Mouse (Mus musculus) adrenal gland, adult 2 months (tissue): ENCODE data around the gene Hist1h1a. TPM values are rescaled to one million over a fixed set of nuclear protein-coding genes. Genes with fewer than 3 reads are reported as not detected.

ENCODE experiments used
- microRNA-seq, 2 experiments: library from miRNA; unstranded; fragments of <30 nt; microRNA quantifications; one replicate each; pipeline ENCODE4 v1.2.0; 2021
- polyA plus RNA-seq: library from polyadenylated mRNA; depleted of rRNA; stranded (reverse); fragments of >200 nt; gene quantifications from 2 replicates; pipeline ENCODE4 v1.2.3, GENCODE M21; 2012; rRNA removed
- total RNA-seq, 2 experiments: library from RNA; stranded (reverse); gene quantifications; 2 replicates each; pipeline ENCODE4 v1.2.3; 2021

Gene Hist1h1a
- total and polyA plus RNA-seq, 3 experiments, result 0.25 to 19.6 (median 11.0) TPM

Small RNA genes lying within 50 kb of the gene (microRNA-seq; reads per million reads assigned to microRNA genes)
- 0 reads per million in 2 experiments for gene Gm44314
- 0 reads per million in 2 experiments for gene Gm44484

Other genes starting within 250 kb of the Hist1h1a start
Only the 30 nearest of the 37 such genes appear.
- 1 to 10 TPM; 2.4 to 3.4 TPM for gene Hist1h1d, start 210.4 kb upstream of the Hist1h1a start, total RNA-seq
- gene Hist1h1d, start 210.4 kb upstream of the Hist1h1a start, polyA plus RNA-seq, result not detected in 2 replicates
- 10 to 100 TPM; 41.4 to 51.2 TPM for gene Hist1h3e, start 201.3 kb upstream of the Hist1h1a start, total RNA-seq
- 12.8 and 14.0 TPM in 2 replicates for gene Hist1h3e, start 201.3 kb upstream of the Hist1h1a start, polyA plus RNA-seq
- 1 to 10 TPM; 2.7 to 4.9 TPM for gene Hist1h2ae, start 192.4 kb upstream of the Hist1h1a start, total RNA-seq
- gene Hist1h2ae, start 192.4 kb upstream of the Hist1h1a start, polyA plus RNA-seq, result 0.90 and 3.7 TPM in 2 replicates
- gene Hist1h2bg, start 192.3 kb upstream of the Hist1h1a start, total RNA-seq, result 10 to 100 TPM; 41.1 to 60.2 TPM
- gene Hist1h2bg, start 192.3 kb upstream of the Hist1h1a start, polyA plus RNA-seq, result 25.3 and 27.0 TPM in 2 replicates
- gene Hist1h2bf, start 189.5 kb upstream of the Hist1h1a start, total RNA-seq, result 10 to 100 TPM; 17.9 to 21.6 TPM
- gene Hist1h2bf, start 189.5 kb upstream of the Hist1h1a start, polyA plus RNA-seq, result 0.80 and 5.5 TPM in 2 replicates
- 1 to 10 TPM; 2.9 to 6.4 TPM for gene Hist1h2ad, start 189.3 kb upstream of the Hist1h1a start, total RNA-seq
- gene Hist1h2ad, start 189.3 kb upstream of the Hist1h1a start, polyA plus RNA-seq, result 2.5 and 3.2 TPM in 2 replicates
- 1 to 10 TPM; 3.7 to 6.5 TPM for gene Hist1h3d, start 187.9 kb upstream of the Hist1h1a start, total RNA-seq
- gene Hist1h3d, start 187.9 kb upstream of the Hist1h1a start, polyA plus RNA-seq, result 3.7 TPM in 2 replicates
- gene Hist1h4d, start 182.1 kb upstream of the Hist1h1a start, total RNA-seq, result 100 to 1,000 TPM; 118 to 129 TPM
- 2.6 and 2.7 TPM in 2 replicates for gene Hist1h4d, start 182.1 kb upstream of the Hist1h1a start, polyA plus RNA-seq
- gene Hist1h2be, start 142.5 kb upstream of the Hist1h1a start, total RNA-seq, result 10 to 100 TPM; 11.3 to 14.8 TPM
- 1.7 and 2.0 TPM in 2 replicates for gene Hist1h2be, start 142.5 kb upstream of the Hist1h1a start, polyA plus RNA-seq
- gene Hist1h1e, start 141.1 kb upstream of the Hist1h1a start, total RNA-seq, result 10 to 100 TPM; 44.2 to 71.4 TPM
- gene Hist1h1e, start 141.1 kb upstream of the Hist1h1a start, polyA plus RNA-seq, result 1.0 and 1.2 TPM in 2 replicates
- gene Hist1h2ac, start 79.7 kb upstream of the Hist1h1a start, total RNA-seq, result 1 to 10 TPM; 2.0 to 2.5 TPM
- 0.34 and 0.87 TPM in 2 replicates for gene Hist1h2ac, start 79.7 kb upstream of the Hist1h1a start, polyA plus RNA-seq
- gene Hist1h2bc, start 79.5 kb upstream of the Hist1h1a start, total RNA-seq, result 100 to 1,000 TPM; 143 to 210 TPM
- 308 and 343 TPM in 2 replicates for gene Hist1h2bc, start 79.5 kb upstream of the Hist1h1a start, polyA plus RNA-seq
- not detected for gene Hist1h1t, start 67.9 kb upstream of the Hist1h1a start, total RNA-seq
- not detected in 2 replicates for gene Hist1h1t, start 67.9 kb upstream of the Hist1h1a start, polyA plus RNA-seq
- 10 to 100 TPM; 70.2 to 84.7 TPM for gene Hist1h4c, start 65.2 kb upstream of the Hist1h1a start, total RNA-seq
- gene Hist1h4c, start 65.2 kb upstream of the Hist1h1a start, polyA plus RNA-seq, result 1.7 and 2.8 TPM in 2 replicates
- gene Hfe, start 52.8 kb upstream of the Hist1h1a start, total RNA-seq, result 10 to 100 TPM; 22.3 to 33.0 TPM
- gene Hfe, start 52.8 kb upstream of the Hist1h1a start, polyA plus RNA-seq, result 27.9 and 30.3 TPM in 2 replicates
- gene Hist1h1c, start 24.9 kb upstream of the Hist1h1a start, total RNA-seq, result 100 to 1,000 TPM; 168 to 270 TPM
- gene Hist1h1c, start 24.9 kb upstream of the Hist1h1a start, polyA plus RNA-seq, result 32.9 and 41.2 TPM in 2 replicates
- 10 to 100 TPM in 1 of 2 experiments, 1 to 10 TPM in 1; 4.6 to 14.7 TPM for gene Hist1h3c, start 18.1 kb upstream of the Hist1h1a start, total RNA-seq
- gene Hist1h3c, start 18.1 kb upstream of the Hist1h1a start, polyA plus RNA-seq, result 4.9 and 6.7 TPM in 2 replicates
- 10 to 100 TPM; 17.1 TPM for gene Hist1h2bb, start 16.9 kb upstream of the Hist1h1a start, total RNA-seq
- gene Hist1h2bb, start 16.9 kb upstream of the Hist1h1a start, polyA plus RNA-seq, result 4.2 and 5.6 TPM in 2 replicates
- gene Hist1h2ab, start 12.5 kb upstream of the Hist1h1a start, total RNA-seq, result 10 to 100 TPM; 25.7 to 26.0 TPM
- 1.6 and 4.1 TPM in 2 replicates for gene Hist1h2ab, start 12.5 kb upstream of the Hist1h1a start, polyA plus RNA-seq
- gene Hist1h3b, start 11.4 kb upstream of the Hist1h1a start, total RNA-seq, result 10 to 100 TPM; 25.0 to 32.1 TPM
- gene Hist1h3b, start 11.4 kb upstream of the Hist1h1a start, polyA plus RNA-seq, result 2.5 and 3.2 TPM in 2 replicates
- 10 to 100 TPM; 64.3 to 65.2 TPM for gene Hist1h4b, start 6.7 kb upstream of the Hist1h1a start, total RNA-seq
- gene Hist1h4b, start 6.7 kb upstream of the Hist1h1a start, polyA plus RNA-seq, result 2.4 and 3.9 TPM in 2 replicates
- gene Hist1h4a, start 2.4 kb upstream of the Hist1h1a start, total RNA-seq, result 10 to 100 TPM; 21.1 to 26.3 TPM
- gene Hist1h4a, start 2.4 kb upstream of the Hist1h1a start, polyA plus RNA-seq, result 0.36 and 2.1 TPM in 2 replicates
- gene Hist1h3a, start 1.3 kb upstream of the Hist1h1a start, total RNA-seq, result 10 to 100 TPM; 32.5 to 35.7 TPM
- 4.2 and 6.6 TPM in 2 replicates for gene Hist1h3a, start 1.3 kb upstream of the Hist1h1a start, polyA plus RNA-seq
- under 1 TPM in 1 of 2 experiments, not detected in 1; 0.43 TPM for gene Trim38, start 6.2 kb downstream of the Hist1h1a start, total RNA-seq
- gene Trim38, start 6.2 kb downstream of the Hist1h1a start, polyA plus RNA-seq, result not detected in 2 replicates
- under 1 TPM in 1 of 2 experiments, not detected in 1; 0.20 TPM for gene Slc17a2, start 43.3 kb downstream of the Hist1h1a start, total RNA-seq
- gene Slc17a2, start 43.3 kb downstream of the Hist1h1a start, polyA plus RNA-seq, result 0.07 TPM in 1 of 2 replicates, not detected in the other
- 1 to 10 TPM in 1 of 2 experiments, under 1 TPM in 1; 0.35 to 1.6 TPM for gene Slc17a3, start 75.8 kb downstream of the Hist1h1a start, total RNA-seq
- gene Slc17a3, start 75.8 kb downstream of the Hist1h1a start, polyA plus RNA-seq, result 0.20 TPM in 1 of 2 replicates, not detected in the other
- gene Slc17a1, start 104.1 kb downstream of the Hist1h1a start, total RNA-seq, result under 1 TPM in 1 of 2 experiments, not detected in 1; 0.24 TPM
- gene Slc17a1, start 104.1 kb downstream of the Hist1h1a start, polyA plus RNA-seq, result not detected in 2 replicates
- under 1 TPM; 0.14 to 0.43 TPM for gene Slc17a4, start 151.3 kb downstream of the Hist1h1a start, total RNA-seq
- gene Slc17a4, start 151.3 kb downstream of the Hist1h1a start, polyA plus RNA-seq, result 0.08 and 0.15 TPM in 2 replicates
- gene Hist1h2ba, start 170.5 kb downstream of the Hist1h1a start, total RNA-seq, result not detected
- gene Hist1h2ba, start 170.5 kb downstream of the Hist1h1a start, polyA plus RNA-seq, result not detected in 2 replicates
- not detected for gene Hist1h2aa, start 170.8 kb downstream of the Hist1h1a start, total RNA-seq
- not detected in 2 replicates for gene Hist1h2aa, start 170.8 kb downstream of the Hist1h1a start, polyA plus RNA-seq